Mouse (Mus musculus): ENCODE measurements around the gene Lrrc32. TPM values are rescaled to one million over a fixed set of nuclear protein-coding genes. Genes with fewer than 3 reads are reported as not detected.

The Lrrc32 gene
- polyA plus RNA-seq, 1 experiment from 2014 or later, result 3.8 TPM

GRCm38 (mm10) chr7:98542267-98542666 is 53.2 kb downstream of the Lrrc32 start:
- Histone ChIP-seq H3K4me3 (replicated peaks) (no peak overlapping the region), H3K9ac (replicated peaks) (no peak overlapping the region), H3K9me3 (no peaks in the 10 kb centered on the region), H3K27me3 (no peaks in the 10 kb centered on the region), H3K36me3 (no peaks in the 10 kb centered on the region), H3K27ac (no peak overlapping the region), H3K4me2 (replicated peaks) (no peak overlapping the region), H3K4me1 (replicated peaks) (peaks cover 13% of the 10 kb centered on the region)
- 90% methylated on average over 3 of the region's 3 CpGs for WGBS
- ATAC-seq, result no peak

GRCm38 (mm10) chr7:98542731-98543142 is 53.7 kb downstream of the Lrrc32 start:
- no peak for ATAC-seq
- Histone ChIP-seq H3K27ac (no peak overlapping the region), H3K9ac (replicated peaks) (no peak overlapping the region), H3K27me3 (no peaks in the 10 kb centered on the region), H3K36me3 (no peaks in the 10 kb centered on the region), H3K4me1 (replicated peaks) (peaks cover 9% of the 10 kb centered on the region), H3K9me3 (no peaks in the 10 kb centered on the region), H3K4me3 (replicated peaks) (no peak overlapping the region), H3K4me2 (replicated peaks) (no peak overlapping the region)
- WGBS, result 88% methylated on average over 6 of the region's 6 CpGs

- H3K4me1 ChIP-seq (replicated peaks), result no peaks in the 10 kb centered on the region
- ATAC-seq, result no peak
- WGBS, result 60% methylated on average over 11 of the region's 11 CpGs
- H3K36me3 ChIP-seq, result no peaks in the 10 kb centered on the region
- H3K9ac ChIP-seq (replicated peaks), result no peak overlapping the region
- H3K4me2 ChIP-seq (replicated peaks), result no peak overlapping the region
- no peak overlapping the region for H3K27ac ChIP-seq
- H3K4me3 ChIP-seq (replicated peaks), result no peak overlapping the region
- H3K9me3 ChIP-seq, result no peaks in the 10 kb centered on the region
- no peaks in the 10 kb centered on the region for H3K27me3 ChIP-seq
Observed at GRCm38 (mm10) chr7:98543853-98544370, 54.8 kb downstream of the Lrrc32 start.

- Histone ChIP-seq H3K27ac (no peak overlapping the region), H3K9ac (replicated peaks) (no peak overlapping the region), H3K4me2 (replicated peaks) (no peak overlapping the region), H3K4me3 (replicated peaks) (no peak overlapping the region), H3K9me3 (no peaks in the 10 kb centered on the region), H3K27me3 (no peaks in the 10 kb centered on the region), H3K4me1 (replicated peaks) (no peaks in the 10 kb centered on the region), H3K36me3 (no peaks in the 10 kb centered on the region)
- WGBS, result 87% methylated on average over 3 of the region's 3 CpGs
- no peak for ATAC-seq
Observed at GRCm38 (mm10) chr7:98544556-98544955, 55.5 kb downstream of the Lrrc32 start.

GRCm38 (mm10) chr7:98548839-98549238 is 59.8 kb downstream of the Lrrc32 start:
- Histone ChIP-seq H3K9me3 (no peaks in the 10 kb centered on the region), H3K4me1 (replicated peaks) (no peaks in the 10 kb centered on the region), H3K27me3 (no peaks in the 10 kb centered on the region), H3K4me3 (replicated peaks) (no peak overlapping the region), H3K4me2 (replicated peaks) (no peak overlapping the region), H3K36me3 (no peaks in the 10 kb centered on the region), H3K9ac (replicated peaks) (no peak overlapping the region), H3K27ac (no peak overlapping the region)
- ATAC-seq, result no peak
- 54% methylated on average over 3 of the region's 3 CpGs for WGBS

GRCm38 (mm10) chr7:98550596-98550995 is 61.5 kb downstream of the Lrrc32 start:
- Histone ChIP-seq H3K4me3 (replicated peaks) (no peak overlapping the region), H3K9me3 (no peaks in the 10 kb centered on the region), H3K4me1 (replicated peaks) (no peaks in the 10 kb centered on the region), H3K4me2 (replicated peaks) (no peak overlapping the region), H3K36me3 (no peaks in the 10 kb centered on the region), H3K27me3 (no peaks in the 10 kb centered on the region), H3K27ac (no peak overlapping the region), H3K9ac (replicated peaks) (no peak overlapping the region)
- WGBS, result 52% methylated on average over 2 of the region's 2 CpGs
- no peak for ATAC-seq

- H3K4me2 ChIP-seq (replicated peaks), result no peak overlapping the region
- no peaks in the 10 kb centered on the region for H3K4me1 ChIP-seq (replicated peaks)
- ATAC-seq, result no peak
- no peak overlapping the region for H3K27ac ChIP-seq
- H3K9me3 ChIP-seq, result no peaks in the 10 kb centered on the region
- H3K27me3 ChIP-seq, result no peaks in the 10 kb centered on the region
- no peak overlapping the region for H3K9ac ChIP-seq (replicated peaks)
- H3K4me3 ChIP-seq (replicated peaks), result no peak overlapping the region
- WGBS, result 83% methylated on average over 3 of the region's 3 CpGs
- no peaks in the 10 kb centered on the region for H3K36me3 ChIP-seq
Observed at GRCm38 (mm10) chr7:98551041-98551440, 62.0 kb downstream of the Lrrc32 start.

Other genes with a start within 250 kb of the Lrrc32 start
- 13.6 and 14.9 TPM in 2 replicates for gene Acer3, start 168.1 kb upstream of the Lrrc32 start, polyA plus RNA-seq (2015; fragmentation: Nextera tagmentation; extraction: Ambion mirVana)
- gene Tsku, start 128.0 kb upstream of the Lrrc32 start, polyA plus RNA-seq (2015; fragmentation: Nextera tagmentation; extraction: Ambion mirVana), result 6.7 and 7.2 TPM in 2 replicates
- not detected in 2 replicates for gene Gucy2d, start 48.9 kb upstream of the Lrrc32 start, polyA plus RNA-seq (2015; fragmentation: Nextera tagmentation; extraction: Ambion mirVana)
- 42.1 and 45.2 TPM in 2 replicates for gene Emsy, start 167.5 kb downstream of the Lrrc32 start, polyA plus RNA-seq (2015; fragmentation: Nextera tagmentation; extraction: Ambion mirVana)
- gene Thap12, start 213.8 kb downstream of the Lrrc32 start, polyA plus RNA-seq (2015; fragmentation: Nextera tagmentation; extraction: Ambion mirVana), result 48.9 and 52.2 TPM in 2 replicates

Measured in midbrain, embryonic 13.5 days (tissue).